Mouse (Mus musculus): ENCODE measurements at regions not wholly inside any gene's neighbourhood (a gene's known extent, or its start where the extent isn't known, plus 50 kb on each side); places are given as distances from the start of the nearest gene placed in this dataset.
"Not testable (repeated sequence)": the region's sequence is repeated elsewhere in the genome, so short reads cannot be mapped to it uniquely, and the experiment has no call there.

DNA sequence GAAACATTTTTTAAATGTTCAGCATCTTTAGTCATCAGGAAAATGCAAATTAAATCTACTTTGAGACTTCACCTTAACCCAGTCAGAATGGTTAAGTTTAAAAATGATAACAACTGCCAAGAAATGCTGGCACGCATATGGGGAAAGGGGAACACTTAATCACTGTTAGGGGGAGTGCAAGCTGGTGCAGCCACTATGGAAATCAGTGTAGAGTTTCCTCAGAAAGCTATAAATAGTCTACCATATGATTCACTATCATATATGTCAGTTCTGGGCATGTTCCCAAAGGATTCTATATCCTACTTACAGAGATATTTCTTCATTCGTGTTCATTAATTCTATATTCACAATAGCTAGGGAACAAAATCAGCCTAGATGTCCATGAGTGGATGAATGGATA, 61.6 kb upstream of the Tra2b start:
- no peak overlapping the region for H3K27ac ChIP-seq
- DNase-seq (ENCODE audit: low spot score in 2 of 2) = peak in 1 of 2 experiments; percentile 62
- no peak overlapping the region for H3K4me3 ChIP-seq
- TF ChIP-seq CTCF (conservative IDR thresholded peaks at IDR 0.05) = no peak

DNA sequence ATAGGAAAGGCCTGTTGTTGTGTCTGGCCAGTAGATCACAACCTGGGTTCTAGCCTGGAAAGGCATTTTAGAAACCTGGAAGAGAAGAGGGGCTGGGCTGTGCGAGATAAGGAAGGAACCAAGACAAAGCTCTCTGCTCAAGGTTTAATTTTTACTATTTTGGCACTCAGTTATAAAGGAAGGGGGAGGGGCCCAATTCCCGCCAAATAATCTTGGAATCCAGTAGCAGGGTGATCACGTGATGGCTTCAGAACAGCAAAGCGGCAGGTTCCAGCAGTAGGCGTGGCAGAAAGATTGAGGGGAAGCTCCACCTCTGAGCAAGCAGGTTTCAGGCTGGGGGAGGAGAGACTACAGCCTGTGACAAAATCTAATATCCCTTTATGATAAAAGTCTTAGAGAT, 59.4 kb upstream of the Tra2b start:
- not testable (repeated sequence) for H3K4me3 ChIP-seq; DNase-seq (ENCODE audit: low spot score in 2 of 2)

DNA sequence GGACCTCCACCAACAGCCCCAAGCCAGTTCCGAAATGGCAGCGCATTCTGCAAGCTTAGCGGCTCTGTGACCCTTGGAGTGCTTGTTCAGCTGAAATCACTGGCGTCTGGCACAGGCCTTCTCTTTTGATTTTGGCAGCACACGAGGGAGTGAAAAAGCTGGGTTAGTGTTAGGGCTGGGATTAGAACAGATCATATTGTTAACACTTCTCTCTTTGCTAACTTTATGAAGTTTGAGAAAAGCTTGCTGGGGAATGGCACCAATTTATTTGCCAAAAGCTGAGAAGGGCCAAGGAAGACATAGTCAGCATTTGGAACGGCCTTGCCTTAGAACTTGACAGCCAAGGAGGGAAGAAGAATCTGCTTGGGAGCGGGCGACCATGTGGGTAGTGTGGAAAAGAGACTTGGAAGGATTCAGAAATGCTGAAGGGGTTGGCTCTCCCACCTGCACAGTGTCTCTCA, 50.5 kb upstream of the Tra2b start:
- DNase-seq (ENCODE audit: low spot score in 2 of 2) = no peak
- Histone ChIP-seq H3K4me3 (no peak overlapping the region), H3K27ac (no peak overlapping the region)
- TF ChIP-seq CTCF (conservative IDR thresholded peaks at IDR 0.05) = no peak

More for the DNA sequence above, 59.4 kb upstream of the Tra2b start:
- not testable (repeated sequence) for H3K27ac ChIP-seq

All from layer of hippocampus, adult 2 months (tissue).